Mouse (Mus musculus) small intestine, adult 2 months (tissue): ENCODE results near the gene Fam76b.

Source experiments
- CTCF ChIP-seq: fragments of 200-500 bp; IDR thresholded peaks from 2 replicates; pipeline ENCODE4 v1.5.1; 2012; ENCODE audit warnings: low read depth, mild to moderate bottlenecking, control low read depth, inconsistent platforms, low read length, moderate library complexity, mixed read lengths; ENCODE audit not compliant: insufficient replicate concordance, insufficient read length; ENCODE audit errors: extremely low read depth
- POLR2A ChIP-seq: fragments of 200-500 bp; IDR thresholded peaks from 2 replicates; pipeline ENCODE4 v1.6.1; 2012; ENCODE audit warnings: low read depth, mild to moderate bottlenecking, control low read depth, inconsistent platforms, low read length, moderate library complexity

- TF ChIP-seq CTCF = peak; percentile 24; the same call in 1 of the 2 replicates
- no peak for TF ChIP-seq POLR2A
Measured at GRCm38 (mm10) chr9:13891888-13892287, 64.4 kb downstream of the Fam76b start.
